ENCODE assay signal across 14 mouse cellular contexts in the genomic region with DNA sequence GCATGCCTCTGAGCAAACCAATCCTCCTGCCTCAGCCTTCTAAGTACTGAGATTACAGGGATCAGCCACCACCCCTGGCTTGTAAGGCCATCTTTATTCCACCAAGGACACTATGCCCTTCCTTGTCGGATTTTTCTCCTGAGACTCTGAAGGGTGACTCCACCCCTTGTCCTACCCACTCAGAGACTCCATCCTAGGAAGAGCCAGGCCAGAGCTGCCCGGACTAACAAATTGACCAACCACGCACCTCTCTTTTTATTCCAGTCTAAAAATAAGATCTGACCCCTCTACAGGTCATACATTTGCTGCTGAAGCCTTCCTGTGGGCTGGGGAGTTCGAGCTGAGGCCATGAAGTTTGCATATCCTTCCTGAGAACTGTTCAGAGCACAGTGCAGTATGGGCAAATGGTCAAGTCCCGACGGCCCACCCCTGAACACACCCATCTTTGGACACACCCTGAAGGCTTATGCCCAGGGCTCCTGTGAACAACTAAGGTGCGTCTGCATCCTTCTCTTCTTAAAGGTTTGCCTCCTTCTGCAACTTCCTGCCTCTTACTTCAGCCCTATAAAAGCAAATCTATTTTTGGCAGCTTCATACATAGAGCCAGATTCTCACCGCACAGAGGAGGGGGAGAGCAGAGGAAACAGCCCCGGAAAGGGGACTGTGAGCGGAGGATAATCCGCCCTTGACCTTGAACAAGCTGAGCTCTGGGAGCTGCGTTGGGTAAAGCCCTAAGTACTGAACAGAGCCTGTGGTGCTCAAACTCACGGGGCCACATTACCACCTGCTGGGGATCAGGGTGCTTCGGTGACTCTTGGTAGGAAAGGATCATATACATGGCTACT. TPM values are rescaled to one million over a fixed set of nuclear protein-coding genes. Genes with fewer than 3 reads are reported as not detected.
DNase-seq lines count a peak whose midpoint lies in the region; ATAC-seq and TF ChIP-seq lines count a peak whose summit lies in the region.
"Had no signal": no experiment of that assay in that cellular context is flagged by ENCODE, and none has a peak within 500 bp of the region (broad histone marks: within the 10 kb centered on the region; RNA-seq: fewer than 3 reads in every experiment).

No protein-coding gene starts in this region.

- H3K4me2 ChIP-seq in heart, embryonic 13.5 days = peak overlapping the region; percentile 38
- H3K4me2 ChIP-seq in intestine, postnatal 0 days (replicated peaks; ENCODE audit: low read depth) = no peak overlapping the region
- H3K4me2 ChIP-seq: hindbrain, embryonic 15.5 days; limb, embryonic 13.5 days had no signal

- no peak for TF ChIP-seq CTCF in intestine, postnatal 0 days (IDR thresholded peaks at IDR 0.05; ENCODE audit: low read depth)

- H3K36me3 ChIP-seq in heart, embryonic 13.5 days = 0 out of 2 replicates have a peak, but pooled peaks cover 5% of the 10 kb centered on the region
- H3K36me3 ChIP-seq in midbrain, embryonic 10.5 days = 0 out of 2 replicates have a peak, but pooled peaks cover 2% of the 10 kb centered on the region
- H3K36me3 ChIP-seq in intestine, postnatal 0 days (ENCODE audit: control insufficient read depth, insufficient read depth) = no peaks in the 10 kb centered on the region
- H3K36me3 ChIP-seq: limb, embryonic 13.5 days had no signal

- 0 out of 2 replicates have a peak, but pooled peaks have one; percentile 25 for ATAC-seq in heart, embryonic 13.5 days (ENCODE audit: extremely low read depth, insufficient number of reproducible peaks, low FRiP score, low TSS enrichment)
- no peak for ATAC-seq in intestine, postnatal 0 days

- 39% methylated on average over 14 of the region's 14 CpGs for WGBS in heart, embryonic 13.5 days
- WGBS in midbrain, embryonic 10.5 days = 85% methylated on average over 14 of the region's 14 CpGs
- 61% methylated on average over 14 of the region's 14 CpGs for WGBS in intestine, postnatal 0 days

- H3K9ac ChIP-seq in heart, embryonic 13.5 days = peak overlapping the region; percentile 52; the same call in 1 of the 2 replicates
- H3K9ac ChIP-seq in intestine, postnatal 0 days (ENCODE audit: low read depth, low read length) = no peak overlapping the region
- H3K9ac ChIP-seq: hindbrain, embryonic 15.5 days; limb, embryonic 13.5 days had no signal

- no peaks in the 10 kb centered on the region for H3K27me3 ChIP-seq in heart, embryonic 13.5 days (replicated peaks)
- no peaks in the 10 kb centered on the region for H3K27me3 ChIP-seq in midbrain, embryonic 10.5 days (ENCODE audit: low read depth, poor library complexity, severe bottlenecking)
- H3K27me3 ChIP-seq in intestine, postnatal 0 days (replicated peaks; ENCODE audit: control insufficient read depth, insufficient read depth, low read length) = no peaks in the 10 kb centered on the region
- H3K27me3 ChIP-seq: hindbrain, embryonic 15.5 days; limb, embryonic 13.5 days had no signal

- H3K9me3 ChIP-seq in heart, embryonic 13.5 days = no peaks in the 10 kb centered on the region
- no peaks in the 10 kb centered on the region for H3K9me3 ChIP-seq in midbrain, embryonic 10.5 days (replicated peaks)
- no peaks in the 10 kb centered on the region for H3K9me3 ChIP-seq in intestine, postnatal 0 days (ENCODE audit: control insufficient read depth)
- H3K9me3 ChIP-seq: hindbrain, embryonic 15.5 days; limb, embryonic 13.5 days had no signal

- no peak overlapping the region for H3K4me3 ChIP-seq in heart, embryonic 13.5 days
- H3K4me3 ChIP-seq in midbrain, embryonic 10.5 days = no peak overlapping the region
- H3K4me3 ChIP-seq in intestine, postnatal 0 days (ENCODE audit: low read depth, low read length) = no peak overlapping the region
- H3K4me3 ChIP-seq: hindbrain, embryonic 15.5 days; limb, embryonic 13.5 days had no signal

- DNase-seq in adrenal gland, adult (ENCODE audit: inconsistent age in 2 of 2, low spot score in 1 of 2) = peak; percentile 50 to 66
- no peak for DNase-seq in adrenal gland, postnatal 25 days
- peak; percentile 51 for DNase-seq in retina, adult 2 months (ENCODE audit: low read depth, low spot score)
- no peak for DNase-seq in retina, embryonic 14.5 days (ENCODE audit: low spot score)
- DNase-seq in retina, postnatal 1 day = peak; percentile 69
- DNase-seq in midbrain, embryonic 10.5 days (ENCODE audit: low spot score) = no peak
- DNase-seq: layer of hippocampus, adult 9-11 months; thymus, adult 18-20 months had no signal

- H3K4me1 ChIP-seq in heart, embryonic 13.5 days = peaks cover 49% of the 10 kb centered on the region
- H3K4me1 ChIP-seq in midbrain, embryonic 10.5 days = 0 out of 2 replicates have a peak, but pooled peaks cover 4% of the 10 kb centered on the region
- no peaks in the 10 kb centered on the region for H3K4me1 ChIP-seq in intestine, postnatal 0 days (replicated peaks; ENCODE audit: control insufficient read depth, insufficient read depth, low read length)

- H3K27ac ChIP-seq in heart, embryonic 13.5 days (replicated peaks) = peak overlapping the region; percentile 89
- H3K27ac ChIP-seq in midbrain, embryonic 10.5 days (replicated peaks) = no peak overlapping the region
- H3K27ac ChIP-seq in intestine, postnatal 0 days (ENCODE audit: low read depth, low read length) = no peak overlapping the region
- H3K27ac ChIP-seq: hindbrain, embryonic 15.5 days; limb, embryonic 13.5 days had no signal

RNA-seq across cellular contexts. Expression of gene 1700019N19Rik, which starts 24.5 kb away (rescaled TPM):
- total RNA-seq in adrenal gland, postnatal 25 days (2021) = not detected in 2 replicates
- not detected in 2 replicates for polyA plus RNA-seq in heart, embryonic 13.5 days (2015; fragmentation: Nextera tagmentation; extraction: Ambion mirVana)
- polyA plus RNA-seq in midbrain, embryonic 10.5 days (2016; fragmentation: Nextera tagmentation; extraction: Ambion mirVana) = 0.12 TPM in 1 of 2 replicates, not detected in the other
- not detected in 2 replicates for polyA plus RNA-seq in intestine, postnatal 0 days (2015; fragmentation: Nextera tagmentation; extraction: Ambion mirVana)
- total RNA-seq: common myeloid progenitor, adult 5-6 weeks had no signal
- polyA plus RNA-seq: hindbrain, embryonic 15.5 days; limb, embryonic 13.5 days; lung, embryonic 16.5 days had no signal

RNA-seq across cellular contexts. Expression of gene Pnliprp2, which starts 59.3 kb away (rescaled TPM):
- total RNA-seq in adrenal gland, postnatal 25 days (2021) = not detected in 2 replicates
- 0.21 and 0.31 TPM in 2 replicates for polyA plus RNA-seq in heart, embryonic 13.5 days (2015; fragmentation: Nextera tagmentation; extraction: Ambion mirVana)
- not detected in 2 replicates for polyA plus RNA-seq in midbrain, embryonic 10.5 days (2016; fragmentation: Nextera tagmentation; extraction: Ambion mirVana)
- polyA plus RNA-seq in intestine, postnatal 0 days (2015; fragmentation: Nextera tagmentation; extraction: Ambion mirVana) = 5.2 and 5.3 TPM in 2 replicates
- total RNA-seq: common myeloid progenitor, adult 5-6 weeks had no signal
- polyA plus RNA-seq: hindbrain, embryonic 15.5 days; limb, embryonic 13.5 days had no signal

Comparison
In these comparisons a context has a peak if more than half of its experiments do, and no peak if none do; other contexts are left out.
1. DNase-seq: peak in adrenal gland, adult (2 of 2), retina, adult 2 months (single experiment) and retina, postnatal 1 day (single experiment); none in adrenal gland, postnatal 25 days (single experiment), retina, embryonic 14.5 days (single experiment) and midbrain, embryonic 10.5 days (single experiment).